Mouse (Mus musculus): ENCODE results near the gene Trp53bp1. TPM values are rescaled to one million over a fixed set of nuclear protein-coding genes. Genes with fewer than 3 reads are reported as not detected.

The Trp53bp1 gene
- polyA plus RNA-seq, 1 experiment from 2014 or later, result 50.3 TPM

- ATAC-seq (ENCODE audit: low read depth), result peak; percentile 17
- Histone ChIP-seq H3K4me1 (ENCODE audit: control insufficient read depth, insufficient read depth, low read length) (peaks cover 19% of the 10 kb centered on the region), H3K27me3 (replicated peaks; ENCODE audit: control insufficient read depth, insufficient read depth, low read length) (peaks cover 16% of the 10 kb centered on the region), H3K4me2 (ENCODE audit: low read depth, low read length) (peak overlapping the region; percentile 79), H3K36me3 (ENCODE audit: control insufficient read depth, insufficient read depth, low read length) (peaks cover 21% of the 10 kb centered on the region; the same call in 1 of the 2 replicates), H3K27ac (replicated peaks; ENCODE audit: low read depth, low read length) (peak overlapping the region; percentile 28; the same call in 1 of the 2 replicates), H3K4me3 (ENCODE audit: low read depth, low read length) (peak overlapping the region; percentile 50), H3K9me3 (ENCODE audit: control insufficient read depth, low read length) (no peaks in the 10 kb centered on the region), H3K9ac (ENCODE audit: low read depth, low read length) (peak overlapping the region; percentile 62)
- WGBS, result 1% methylated on average over 13 of the region's 15 CpGs
- DNase-seq (ENCODE audit: low spot score), result peak; percentile 74
These were observed 24.7 kb upstream of the Trp53bp1 start for GRCm38 (mm10) chr2:121295608-121296571.

GRCm38 (mm10) chr2:121294753-121295607 lies 23.8 kb upstream of the Trp53bp1 start:
- ATAC-seq (ENCODE audit: low read depth) (peak; percentile 84), DNase-seq (ENCODE audit: low spot score) (peak; percentile 83)
- Histone ChIP-seq H3K9me3 (ENCODE audit: control insufficient read depth, low read length) (no peaks in the 10 kb centered on the region), H3K27ac (replicated peaks; ENCODE audit: low read depth, low read length) (peak overlapping the region; percentile 28; the same call in 1 of the 2 replicates), H3K4me3 (ENCODE audit: low read depth, low read length) (peak overlapping the region; percentile 50), H3K9ac (ENCODE audit: low read depth, low read length) (peak overlapping the region; percentile 62), H3K4me2 (ENCODE audit: low read depth, low read length) (peak overlapping the region; percentile 79), H3K4me1 (ENCODE audit: control insufficient read depth, insufficient read depth, low read length) (peaks cover 22% of the 10 kb centered on the region), H3K36me3 (ENCODE audit: control insufficient read depth, insufficient read depth, low read length) (0 out of 2 replicates have a peak, but pooled peaks cover 12% of the 10 kb centered on the region), H3K27me3 (replicated peaks; ENCODE audit: control insufficient read depth, insufficient read depth, low read length) (peaks cover 23% of the 10 kb centered on the region)
- 2% methylated on average over 16 of the region's 18 CpGs for WGBS

- DNase-seq (ENCODE audit: low spot score) (no peak), ATAC-seq (ENCODE audit: low read depth) (no peak)
- peaks cover 26% of the 10 kb centered on the region for H3K27me3 ChIP-seq (replicated peaks; ENCODE audit: control insufficient read depth, insufficient read depth, low read length)
- WGBS, result 18% methylated on average over 4 of the region's 4 CpGs
- 0 out of 2 replicates have a peak overlapping the region, but pooled peaks have one; percentile 62 for H3K9ac ChIP-seq (ENCODE audit: low read depth, low read length)
- H3K27ac ChIP-seq (replicated peaks; ENCODE audit: low read depth, low read length), result no peak overlapping the region
- peak overlapping the region; percentile 79 for H3K4me2 ChIP-seq (ENCODE audit: low read depth, low read length)
- no peaks in the 10 kb centered on the region for H3K9me3 ChIP-seq (ENCODE audit: control insufficient read depth, low read length)
- peaks cover 24% of the 10 kb centered on the region for H3K4me1 ChIP-seq (ENCODE audit: control insufficient read depth, insufficient read depth, low read length)
- H3K4me3 ChIP-seq (ENCODE audit: low read depth, low read length), result peak overlapping the region; percentile 50
- 0 out of 2 replicates have a peak, but pooled peaks cover 5% of the 10 kb centered on the region for H3K36me3 ChIP-seq (ENCODE audit: control insufficient read depth, insufficient read depth, low read length)
These were observed 23.0 kb upstream of the Trp53bp1 start for GRCm38 (mm10) chr2:121294182-121294581.

GRCm38 (mm10) chr2:121292316-121293013 lies 21.3 kb upstream of the Trp53bp1 start:
- peaks cover 24% of the 10 kb centered on the region for H3K4me1 ChIP-seq (ENCODE audit: control insufficient read depth, insufficient read depth, low read length)
- H3K9ac ChIP-seq (ENCODE audit: low read depth, low read length), result no peak overlapping the region
- DNase-seq (ENCODE audit: low spot score) (no peak), ATAC-seq (ENCODE audit: low read depth) (no peak)
- H3K27ac ChIP-seq (replicated peaks; ENCODE audit: low read depth, low read length), result no peak overlapping the region
- H3K27me3 ChIP-seq (replicated peaks; ENCODE audit: control insufficient read depth, insufficient read depth, low read length), result peaks cover 17% of the 10 kb centered on the region
- H3K4me2 ChIP-seq (ENCODE audit: low read depth, low read length), result no peak overlapping the region
- WGBS, result 61% methylated on average over 5 of the region's 5 CpGs
- H3K4me3 ChIP-seq (ENCODE audit: low read depth, low read length), result no peak overlapping the region
- no peaks in the 10 kb centered on the region for H3K9me3 ChIP-seq (ENCODE audit: control insufficient read depth, low read length)
- H3K36me3 ChIP-seq (ENCODE audit: control insufficient read depth, insufficient read depth, low read length), result no peaks in the 10 kb centered on the region

- no peak overlapping the region for H3K27ac ChIP-seq (replicated peaks; ENCODE audit: low read depth, low read length)
- H3K4me2 ChIP-seq (ENCODE audit: low read depth, low read length), result peak overlapping the region; percentile 88
- peaks cover 16% of the 10 kb centered on the region for H3K4me1 ChIP-seq (ENCODE audit: control insufficient read depth, insufficient read depth, low read length)
- peak; percentile 26; the same call in 1 of the 2 replicates for ATAC-seq (ENCODE audit: low read depth)
- peak overlapping the region; percentile 55 for H3K4me3 ChIP-seq (ENCODE audit: low read depth, low read length)
- 4% methylated on average over 25 of the region's 36 CpGs for WGBS
- peaks cover 12% of the 10 kb centered on the region for H3K27me3 ChIP-seq (replicated peaks; ENCODE audit: control insufficient read depth, insufficient read depth, low read length)
- H3K9ac ChIP-seq (ENCODE audit: low read depth, low read length), result peak overlapping the region; percentile 56
- H3K9me3 ChIP-seq (ENCODE audit: control insufficient read depth, low read length), result no peaks in the 10 kb centered on the region
- no peaks in the 10 kb centered on the region for H3K36me3 ChIP-seq (ENCODE audit: control insufficient read depth, insufficient read depth, low read length)
- DNase-seq (ENCODE audit: low spot score), result no peak
These were observed 18.7 kb upstream of the Trp53bp1 start for GRCm38 (mm10) chr2:121289730-121290540.

GRCm38 (mm10) chr2:121288901-121289729 lies 17.9 kb upstream of the Trp53bp1 start, which contains the start of gene Map1a:
Gene Map1a, plus strand, starts transcription at chr2:121289600.
- Histone ChIP-seq H3K9me3 (ENCODE audit: control insufficient read depth, low read length) (no peaks in the 10 kb centered on the region), H3K36me3 (ENCODE audit: control insufficient read depth, insufficient read depth, low read length) (no peaks in the 10 kb centered on the region), H3K27ac (replicated peaks; ENCODE audit: low read depth, low read length) (no peak within 1 kb of the TSS), H3K9ac (ENCODE audit: low read depth, low read length) (peak within 1 kb of the TSS; percentile 56), H3K4me3 (ENCODE audit: low read depth, low read length) (peak within 1 kb of the TSS; percentile 55), H3K27me3 (replicated peaks; ENCODE audit: control insufficient read depth, insufficient read depth, low read length) (peaks cover 12% of the 10 kb centered on the region), H3K4me1 (ENCODE audit: control insufficient read depth, insufficient read depth, low read length) (peaks cover 7% of the 10 kb centered on the region), H3K4me2 (ENCODE audit: low read depth, low read length) (peak within 1 kb of the TSS; percentile 88)
- DNase-seq (ENCODE audit: low spot score) (peak; percentile 98), ATAC-seq (ENCODE audit: low read depth) (peak; percentile 99)
- 1% methylated on average over 22 of the region's 48 CpGs for WGBS

GRCm38 (mm10) chr2:121287850-121288249 lies 16.6 kb upstream of the Trp53bp1 start:
- no peak for DNase-seq (ENCODE audit: low spot score)
- Histone ChIP-seq H3K9ac (ENCODE audit: low read depth, low read length) (no peak overlapping the region), H3K27ac (replicated peaks; ENCODE audit: low read depth, low read length) (no peak overlapping the region), H3K4me2 (ENCODE audit: low read depth, low read length) (no peak overlapping the region), H3K27me3 (replicated peaks; ENCODE audit: control insufficient read depth, insufficient read depth, low read length) (peaks cover 12% of the 10 kb centered on the region), H3K4me1 (ENCODE audit: control insufficient read depth, insufficient read depth, low read length) (peaks cover 5% of the 10 kb centered on the region), H3K4me3 (ENCODE audit: low read depth, low read length) (no peak overlapping the region), H3K9me3 (ENCODE audit: control insufficient read depth, low read length) (no peaks in the 10 kb centered on the region), H3K36me3 (ENCODE audit: control insufficient read depth, insufficient read depth, low read length) (no peaks in the 10 kb centered on the region)
- 68% methylated on average over 2 of the region's 2 CpGs for WGBS
- ATAC-seq (ENCODE audit: low read depth), result no peak

Data from embryonic facial prominence, embryonic 14.5 days (tissue).